Mouse (Mus musculus): ENCODE measurements at regions not wholly inside any gene's neighbourhood (a gene's known extent, or its start where the extent isn't known, plus 50 kb on each side); places are given as distances from the start of the nearest gene placed in this dataset.

GRCm38 (mm10) chr10:9569277-9569676 is 105.7 kb downstream of the Samd5 start:
- no peak for DNase-seq (ENCODE audit: extremely low spot score in 1 of 2, low spot score in 1 of 2)

GRCm38 (mm10) chr10:9557517-9558065 is 117.4 kb downstream of the Samd5 start:
- DNase-seq (ENCODE audit: extremely low spot score in 1 of 2, low spot score in 1 of 2), result no peak

- DNase-seq (ENCODE audit: extremely low spot score in 1 of 2, low spot score in 1 of 2), result peak in 1 of 2 experiments; percentile 53
These were observed 117.9 kb downstream of the Samd5 start for GRCm38 (mm10) chr10:9557092-9557491.

GRCm38 (mm10) chr10:9553946-9554345 is 121.1 kb downstream of the Samd5 start:
- DNase-seq (ENCODE audit: extremely low spot score in 1 of 2, low spot score in 1 of 2), result no peak

GRCm38 (mm10) chr10:9549913-9550709 is 124.9 kb downstream of the Samd5 start:
- peak in 1 of 2 experiments; percentile 18 for DNase-seq (ENCODE audit: extremely low spot score in 1 of 2, low spot score in 1 of 2)

DNA sequence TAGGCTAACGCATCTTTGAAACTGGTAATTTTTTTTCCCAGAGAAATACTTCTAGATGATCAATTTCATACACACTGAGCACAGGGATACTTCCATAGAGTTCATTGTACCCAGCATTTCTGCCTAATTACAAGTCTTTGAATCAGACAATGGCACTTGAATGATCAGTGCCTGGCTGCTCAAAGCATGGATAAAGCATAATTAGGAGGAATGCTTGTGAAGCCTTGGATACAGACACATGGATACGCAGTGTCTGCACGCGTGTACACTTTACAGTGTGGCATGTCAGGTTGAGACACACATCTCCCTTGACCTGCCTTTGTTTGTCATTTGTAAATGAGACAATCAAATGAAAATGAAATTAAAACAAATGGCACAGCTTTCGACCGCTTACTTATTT is 129.2 kb downstream of the Samd5 start:
- no peak for DNase-seq (ENCODE audit: extremely low spot score in 1 of 2, low spot score in 1 of 2)

GRCm38 (mm10) chr10:9544041-9544786 is 130.8 kb downstream of the Samd5 start:
- DNase-seq (ENCODE audit: extremely low spot score in 1 of 2, low spot score in 1 of 2), result no peak

GRCm38 (mm10) chr10:9541579-9541978 is 133.4 kb downstream of the Samd5 start:
- no peak for DNase-seq (ENCODE audit: extremely low spot score in 1 of 2, low spot score in 1 of 2)

DNA sequence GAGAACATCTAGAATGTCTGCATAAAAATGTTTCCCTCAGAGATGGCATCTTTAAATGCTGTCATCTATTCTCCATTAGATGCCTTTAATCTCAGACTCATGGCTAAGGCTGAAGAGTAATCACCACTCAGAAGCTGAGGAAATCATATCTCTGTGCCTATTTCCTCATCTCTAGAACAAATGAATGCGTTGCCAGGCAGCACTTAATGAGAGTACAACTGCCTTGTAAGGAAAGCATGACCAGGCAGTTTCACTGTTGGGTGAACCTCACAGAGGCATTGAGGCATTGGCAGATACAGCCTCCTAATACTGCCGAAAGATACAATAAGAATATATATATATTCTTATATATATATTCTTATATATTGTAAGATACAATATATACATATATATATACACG is 137.3 kb downstream of the Samd5 start:
- DNase-seq (ENCODE audit: extremely low spot score in 1 of 2, low spot score in 1 of 2), result no peak

DNA sequence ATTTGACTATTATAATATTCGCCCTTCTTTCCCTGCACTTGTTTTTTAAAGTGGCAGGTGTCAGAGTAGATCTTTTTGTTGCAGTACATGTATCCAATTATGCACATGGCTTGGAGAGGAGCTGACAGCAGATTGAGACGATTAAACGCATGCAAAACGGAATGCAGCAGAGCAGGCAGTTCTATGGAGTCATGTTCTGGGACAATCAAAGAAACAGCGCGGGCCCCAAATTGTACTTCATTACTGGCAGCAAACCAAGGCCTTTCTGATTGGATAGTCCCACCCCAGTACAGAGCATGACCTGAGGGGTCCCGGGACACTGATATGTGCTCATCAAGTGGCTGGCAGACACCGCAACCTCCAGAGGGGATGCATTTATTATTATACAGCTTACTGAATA is 140.5 kb downstream of the Samd5 start:
- DNase-seq (ENCODE audit: extremely low spot score in 1 of 2, low spot score in 1 of 2), result no peak

DNA sequence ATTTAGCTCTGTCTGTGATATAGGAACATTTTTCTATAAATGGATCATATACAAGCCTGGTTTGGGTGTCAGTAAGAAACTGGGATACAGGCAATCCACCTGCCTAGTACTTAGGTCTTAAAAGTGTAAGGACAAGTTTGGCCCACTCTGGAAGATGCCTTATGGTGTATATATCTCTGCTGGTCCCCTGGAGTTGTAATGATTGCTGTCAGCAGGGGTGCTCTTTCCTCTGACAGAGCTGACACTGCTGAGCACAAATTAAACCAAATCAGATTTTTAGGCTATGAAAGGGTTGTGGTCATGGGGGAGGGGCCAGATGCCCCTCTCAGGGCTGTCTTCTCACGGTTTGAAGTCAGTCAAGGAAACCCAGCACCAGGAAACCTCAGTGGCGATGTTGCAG is 141.7 kb downstream of the Samd5 start:
- DNase-seq (ENCODE audit: extremely low spot score in 1 of 2, low spot score in 1 of 2), result no peak

GRCm38 (mm10) chr10:9531931-9532330 is 143.1 kb downstream of the Samd5 start:
- DNase-seq (ENCODE audit: extremely low spot score in 1 of 2, low spot score in 1 of 2), result no peak

DNA sequence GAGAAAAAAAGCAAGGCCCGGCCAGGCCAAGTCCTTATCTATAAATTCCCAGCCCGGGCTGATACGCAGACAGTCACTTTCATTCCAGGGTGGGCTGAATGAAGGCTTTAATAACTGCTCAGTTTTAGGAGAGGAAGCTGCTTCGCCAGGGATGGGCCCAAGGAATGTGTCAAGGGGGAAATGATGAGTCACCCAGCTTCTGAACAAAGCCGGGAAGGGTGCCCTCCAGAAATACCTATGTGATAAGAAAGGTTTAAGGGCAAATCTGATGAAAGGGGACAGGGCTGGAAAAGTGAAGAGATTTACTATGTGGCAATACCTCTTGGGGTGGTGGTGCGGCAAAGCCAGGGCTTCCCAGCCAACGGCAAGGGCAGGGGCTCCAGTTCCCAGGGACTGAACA is 145.6 kb downstream of the Samd5 start:
- DNase-seq (ENCODE audit: extremely low spot score in 1 of 2, low spot score in 1 of 2), result no peak

DNA sequence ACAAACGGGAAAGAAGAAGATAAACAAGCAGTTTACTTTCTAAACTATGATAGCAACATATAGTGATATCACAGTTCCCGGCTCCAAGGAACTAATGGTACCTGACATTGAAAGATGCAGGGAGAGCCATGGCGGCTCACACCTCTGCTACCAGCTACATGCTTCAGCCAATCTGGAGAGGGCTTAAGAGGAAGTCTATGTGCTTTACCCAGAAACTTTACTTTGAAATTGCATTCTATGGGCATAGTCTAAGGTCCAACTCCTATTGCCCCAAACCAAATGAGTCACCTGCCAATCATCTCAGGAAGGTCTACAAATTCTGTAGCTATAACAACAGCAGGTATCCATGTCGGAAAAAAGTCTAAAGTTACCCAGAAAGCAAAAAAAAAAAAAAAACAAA is 146.9 kb downstream of the Samd5 start:
- no peak for DNase-seq (ENCODE audit: extremely low spot score in 1 of 2, low spot score in 1 of 2)

- DNase-seq (ENCODE audit: extremely low spot score in 1 of 2, low spot score in 1 of 2), result no peak
These were observed 165.1 kb downstream of the Samd5 start for GRCm38 (mm10) chr10:9509764-9510390.

DNA sequence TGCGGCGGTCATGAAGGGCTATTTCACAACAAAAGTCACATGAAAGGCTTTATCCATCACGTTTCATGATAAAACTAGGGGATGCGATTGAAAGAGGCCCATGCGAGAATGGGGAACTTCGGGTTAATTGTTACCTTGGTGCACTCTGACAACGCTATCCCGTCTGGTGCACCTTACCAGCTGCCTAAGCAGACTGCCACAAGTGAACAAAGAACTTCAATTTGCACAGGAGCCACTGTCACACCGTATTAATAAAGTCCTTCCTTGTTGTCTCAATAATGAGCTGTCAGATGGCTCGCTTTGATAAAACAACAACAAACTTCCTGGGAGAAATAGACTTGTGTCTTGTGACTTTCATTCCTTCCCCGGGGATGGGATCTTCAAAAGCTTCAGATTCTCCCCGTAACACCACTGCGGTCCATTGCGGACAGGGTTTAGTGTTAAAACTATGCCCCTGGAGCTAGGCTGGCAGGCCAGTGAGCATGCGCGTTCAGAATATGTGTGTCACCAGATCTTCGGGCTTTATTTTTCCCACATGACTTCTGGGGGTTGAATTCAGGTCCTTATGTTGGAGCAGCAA is 165.8 kb downstream of the Samd5 start:
- no peak for DNase-seq (ENCODE audit: extremely low spot score in 1 of 2, low spot score in 1 of 2)

DNA sequence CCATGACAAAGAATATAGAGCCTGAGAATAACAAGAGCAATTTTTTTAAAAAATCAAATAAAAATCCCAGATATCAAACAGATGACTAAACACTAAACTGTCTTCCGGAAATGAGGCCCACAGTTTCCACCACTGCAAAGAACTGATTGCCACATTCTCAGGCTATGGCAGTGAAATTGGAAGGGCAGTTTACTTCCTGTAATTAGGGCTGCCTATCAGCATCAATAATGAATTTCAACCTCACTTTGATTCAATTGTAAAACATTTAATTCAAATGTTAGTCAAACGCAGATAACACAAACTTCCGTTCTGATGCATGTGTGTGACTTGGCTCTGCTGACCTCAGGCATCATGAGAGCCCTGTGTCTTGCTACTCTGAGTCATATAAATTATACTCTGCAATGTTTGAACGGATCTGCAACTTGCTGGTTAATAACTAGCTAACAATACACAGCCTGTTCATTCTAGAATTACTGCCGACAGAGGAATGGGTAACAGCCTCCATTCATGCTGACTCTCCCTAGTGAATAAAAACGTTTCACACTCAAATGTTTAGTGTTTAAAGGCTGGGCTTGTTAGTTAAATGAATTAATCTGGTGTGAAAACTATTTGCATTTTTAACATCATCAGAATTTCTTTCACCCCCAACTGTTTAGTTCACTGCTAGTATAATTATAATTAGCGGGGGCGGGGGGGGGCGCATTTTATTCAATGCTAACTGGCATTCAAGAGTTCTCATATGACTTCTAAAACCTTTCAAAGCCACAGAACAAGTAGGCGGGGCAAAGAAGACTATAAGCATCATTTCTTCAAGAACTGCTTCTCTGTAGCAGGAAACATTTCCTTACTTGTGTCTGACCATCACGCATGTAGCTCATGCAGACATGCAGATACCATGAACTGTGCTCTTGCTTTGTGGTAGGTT is 171.2 kb downstream of the Samd5 start:
- DNase-seq (ENCODE audit: extremely low spot score in 1 of 2, low spot score in 1 of 2), result no peak

- DNase-seq (ENCODE audit: extremely low spot score in 1 of 2, low spot score in 1 of 2), result no peak
These were observed 176.5 kb downstream of the Samd5 start for GRCm38 (mm10) chr10:9498550-9498949.

GRCm38 (mm10) chr10:9497021-9497420 is 178.0 kb downstream of the Samd5 start:
- no peak for DNase-seq (ENCODE audit: extremely low spot score in 1 of 2, low spot score in 1 of 2)

GRCm38 (mm10) chr10:9495143-9495651 is 179.8 kb downstream of the Samd5 start:
- no peak for DNase-seq (ENCODE audit: extremely low spot score in 1 of 2, low spot score in 1 of 2)
